Mouse (Mus musculus) hindbrain, embryonic 11.5 days (tissue): ENCODE data around the gene Samd4b. TPM values are rescaled to one million over a fixed set of nuclear protein-coding genes. Genes with fewer than 3 reads are reported as not detected.
"Not testable (repeated sequence)": the region's sequence is repeated elsewhere in the genome, so short reads cannot be mapped to it uniquely, and the experiment has no call there.

Experiments used
- ATAC-seq: fragments of 200-750 bp; cut with Nextera tagmentation; 2 replicates; pipeline ENCODE4 v1.8.0; 2017; ENCODE audit warnings: mild to moderate bottlenecking, moderate TSS enrichment, moderate library complexity; ENCODE audit not compliant: low FRiP score
- DNase-seq: peaks from one replicate; pipeline ENCODE4 v3.0.0-alpha.2; 2015; ENCODE audit warnings: low spot score
- H3K27ac ChIP-seq: fragments of 300-500 bp; sonication (generic); 2 replicates; pipeline ENCODE4 v1.5.1; 2014; ENCODE audit warnings: mild to moderate bottlenecking, low read depth, low read length
- H3K27me3 ChIP-seq: fragments of 300-500 bp; sonication (generic); 2 replicates; pipeline ENCODE4 v1.6.1; 2014; ENCODE audit warnings: mild to moderate bottlenecking, low read length, moderate library complexity, mixed read lengths; ENCODE audit not compliant: control insufficient read depth, insufficient read depth
- H3K36me3 ChIP-seq: fragments of 300-500 bp; sonication (generic); 2 replicates; pipeline ENCODE4 v1.6.1; 2014; ENCODE audit warnings: mild to moderate bottlenecking, low read length, moderate library complexity, mixed read lengths; ENCODE audit not compliant: control insufficient read depth, insufficient read depth
- H3K4me1 ChIP-seq: fragments of 300-500 bp; sonication (generic); replicated peaks from 2 replicates; pipeline ENCODE4 v1.6.1; 2014; ENCODE audit warnings: low read length, mixed read lengths; ENCODE audit not compliant: control insufficient read depth, insufficient read depth
- H3K4me2 ChIP-seq: fragments of 300-500 bp; sonication (generic); replicated peaks from 2 replicates; pipeline ENCODE4 v1.6.1; 2014; ENCODE audit warnings: mild to moderate bottlenecking, low read depth, low read length
- H3K4me3 ChIP-seq: fragments of 300-500 bp; sonication (generic); 2 replicates; pipeline ENCODE4 v1.5.1; 2014; ENCODE audit warnings: low read depth, low read length
- H3K9ac ChIP-seq: fragments of 300-500 bp; sonication (generic); 2 replicates; pipeline ENCODE4 v1.6.1; 2014; ENCODE audit warnings: low read depth, low read length
- H3K9me3 ChIP-seq: fragments of 300-500 bp; sonication (generic); 2 replicates; pipeline ENCODE4 v1.6.1; 2016; ENCODE audit warnings: low read length; ENCODE audit not compliant: control insufficient read depth
- WGBS: fragments of 180-500 bp; shearing (Covaris S2); extraction: QIAGEN DNeasy Blood & Tissue Kit; methylation state at CpG from one replicate; pipeline ENCODE4 v1.1.7; 2014; 5-methylcytosine and 5-hydroxymethylcytosine counted together
- polyA plus RNA-seq: library from polyadenylated mRNA; unstranded; fragments of >200 nt; fragmentation: Nextera tagmentation; extraction: Ambion mirVana; gene quantifications from 2 replicates; pipeline ENCODE4 v1.2.1, GENCODE M21; 2014

Gene Samd4b
- polyA plus RNA-seq, 1 experiment from 2014 or later = 27.4 TPM

DNA sequence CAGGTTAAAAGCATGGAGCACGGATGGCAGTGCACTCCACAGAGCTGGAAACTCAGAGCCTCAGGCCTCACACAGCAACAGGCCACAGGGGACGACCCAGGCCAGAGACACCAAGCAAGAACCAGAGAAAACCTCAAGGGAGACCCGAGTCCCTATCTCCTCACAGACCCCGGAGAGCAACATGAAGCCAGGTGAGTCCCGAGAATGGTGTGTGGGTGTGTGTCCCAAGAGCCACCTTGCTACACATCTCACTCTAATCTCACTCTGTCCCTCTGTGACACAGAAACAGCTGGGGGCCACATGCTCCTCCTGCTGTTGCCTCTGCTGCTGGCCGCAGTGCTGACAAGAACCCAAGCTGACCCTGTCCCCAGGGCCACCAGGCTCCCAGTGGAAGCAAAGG, 75.4 kb downstream of the Samd4b start, which contains the start of gene Ifnl3:
Ifnl3 (plus strand) TSS at position 301 of the 400 bp plus-strand sequence.
- not testable (repeated sequence) for ATAC-seq, H3K4me3 ChIP-seq, H3K9ac ChIP-seq, H3K4me2 ChIP-seq, H3K27ac ChIP-seq, H3K36me3 ChIP-seq, H3K9me3 ChIP-seq, H3K27me3 ChIP-seq, H3K4me1 ChIP-seq, DNase-seq
- 73% methylated on average over 5 of the region's 6 CpGs for WGBS

GRCm38 (mm10) chr7:28511441-28511840, 86.5 kb downstream of the Samd4b start:
- Histone ChIP-seq H3K36me3 (no peaks in the 10 kb centered on the region), H3K27ac (no peak overlapping the region), H3K4me3 (no peak overlapping the region), H3K27me3 (no peaks in the 10 kb centered on the region), H3K4me1 (no peaks in the 10 kb centered on the region), H3K4me2 (no peak overlapping the region), H3K9ac (no peak overlapping the region), H3K9me3 (no peaks in the 10 kb centered on the region)
- DNase-seq = no peak
- 73% methylated on average over 8 of the region's 8 CpGs for WGBS
- no peak for ATAC-seq

DNA sequence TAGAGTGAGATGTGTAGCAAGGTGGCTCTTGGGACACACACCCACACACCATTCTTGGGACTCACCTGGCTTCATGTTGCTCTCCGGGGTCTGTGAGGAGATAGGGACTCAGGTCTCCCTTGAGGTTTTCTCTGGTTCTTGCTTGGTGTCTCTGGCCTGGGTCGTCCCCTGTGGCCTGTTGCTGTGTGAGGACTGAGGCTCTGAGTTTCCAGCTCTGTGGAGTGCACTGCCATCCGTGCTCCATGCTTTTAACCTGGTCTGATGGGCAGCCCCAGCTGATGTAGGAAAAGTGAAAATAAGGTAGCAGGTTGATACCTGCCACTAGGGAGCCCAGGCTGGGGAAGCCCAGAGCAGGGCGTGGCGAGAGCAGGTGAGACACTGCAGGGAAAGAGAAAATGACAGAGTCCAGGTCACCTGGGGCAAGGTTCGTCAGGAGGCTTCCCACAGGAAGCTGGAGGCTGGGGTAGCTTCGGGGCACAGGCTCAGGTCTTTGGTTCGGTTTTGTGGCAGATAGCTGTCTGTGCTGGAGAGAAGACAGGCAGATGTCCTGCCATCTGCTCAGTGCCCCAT, 87.5 kb downstream of the Samd4b start, which contains the start of gene Ifnl2:
Ifnl2 (minus strand) TSS at position 51 of the 570 bp plus-strand sequence.
- not testable (repeated sequence) for H3K36me3 ChIP-seq, H3K9ac ChIP-seq, H3K9me3 ChIP-seq, ATAC-seq, DNase-seq, H3K4me3 ChIP-seq, H3K4me1 ChIP-seq, H3K4me2 ChIP-seq, H3K27me3 ChIP-seq, H3K27ac ChIP-seq
- 67% methylated on average over 8 of the region's 8 CpGs for WGBS

DNA sequence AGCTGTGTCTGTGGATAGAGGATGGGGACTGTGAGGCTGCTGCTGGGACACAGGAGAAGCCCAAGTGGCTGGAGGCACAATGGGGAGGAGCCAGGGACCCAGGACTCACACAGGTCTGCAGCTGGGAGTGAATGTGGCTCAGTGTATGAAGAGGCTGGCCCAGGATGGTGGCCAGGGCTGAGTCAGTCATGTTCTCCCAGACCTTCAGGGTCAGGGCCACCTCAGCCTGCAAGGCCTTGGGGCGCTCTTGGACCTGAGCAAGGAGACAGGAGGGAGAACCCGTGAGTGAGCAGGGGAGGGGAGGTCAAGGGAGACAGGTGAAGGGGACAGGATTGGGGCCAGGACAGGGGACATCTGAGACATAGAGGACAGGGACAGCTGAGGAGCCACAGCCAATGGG, 88.8 kb downstream of the Samd4b start:
- not testable (repeated sequence) for H3K4me3 ChIP-seq, H3K27ac ChIP-seq, H3K9ac ChIP-seq, H3K4me2 ChIP-seq, H3K36me3 ChIP-seq, H3K4me1 ChIP-seq, H3K9me3 ChIP-seq, H3K27me3 ChIP-seq, DNase-seq, ATAC-seq
- WGBS = no CpG with 5 or more reads among the region's 2 CpGs

GRCm38 (mm10) chr7:28505585-28505984, 92.4 kb downstream of the Samd4b start:
- Histone ChIP-seq H3K9ac (no peak overlapping the region), H3K36me3 (no peaks in the 10 kb centered on the region), H3K4me2 (no peak overlapping the region), H3K4me3 (no peak overlapping the region), H3K9me3 (no peaks in the 10 kb centered on the region), H3K4me1 (no peaks in the 10 kb centered on the region), H3K27me3 (no peaks in the 10 kb centered on the region), H3K27ac (no peak overlapping the region)
- peak; percentile 42 for DNase-seq
- ATAC-seq = no peak
- 11% methylated on average over 5 of the region's 5 CpGs for WGBS

DNA sequence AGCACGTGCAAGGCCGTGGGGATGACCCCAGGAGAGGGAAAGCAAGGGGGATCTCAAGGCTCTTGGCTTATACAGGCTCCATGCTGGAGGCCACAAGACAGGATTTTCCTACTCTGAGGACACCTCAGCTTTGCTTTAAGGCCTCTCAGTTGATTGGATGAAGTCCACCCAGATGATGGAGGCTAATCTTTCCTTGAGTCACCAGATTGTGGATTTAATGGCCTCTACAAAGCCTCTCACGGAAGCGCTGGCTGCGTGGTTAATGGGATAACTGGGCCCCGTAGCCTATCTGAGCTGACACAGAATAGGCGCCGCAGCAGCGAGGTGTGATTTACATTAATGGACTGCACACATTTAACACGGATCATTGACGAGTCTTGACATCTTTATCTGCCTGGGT, 102.5 kb downstream of the Samd4b start:
- Histone ChIP-seq H3K27me3 (no peaks in the 10 kb centered on the region), H3K9me3 (no peaks in the 10 kb centered on the region), H3K36me3 (no peaks in the 10 kb centered on the region), H3K4me3 (no peak overlapping the region), H3K4me2 (no peak overlapping the region), H3K4me1 (no peaks in the 10 kb centered on the region), H3K9ac (no peak overlapping the region), H3K27ac (no peak overlapping the region)
- 77% methylated on average over 11 of the region's 11 CpGs for WGBS
- no peak for DNase-seq
- no peak for ATAC-seq

DNA sequence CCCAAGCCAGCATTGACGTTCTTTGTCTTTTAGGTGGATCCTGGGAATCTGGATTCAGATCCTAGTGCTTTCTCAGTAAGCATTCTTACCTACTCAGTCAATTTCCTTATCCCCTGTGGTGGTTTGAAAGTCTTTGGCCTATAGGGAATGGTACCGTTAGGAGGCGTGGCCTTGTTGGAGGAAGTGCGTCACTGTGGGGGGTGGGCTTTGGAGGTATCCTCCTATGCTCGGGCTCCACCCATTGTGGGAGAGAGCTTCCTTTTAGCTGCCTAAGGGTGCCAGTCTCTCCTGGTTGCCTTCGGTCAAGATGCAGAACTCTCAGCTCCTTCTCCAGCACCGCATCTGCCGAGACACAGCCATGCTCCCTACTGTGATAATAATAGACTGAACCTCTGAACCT, 105.6 kb downstream of the Samd4b start:
- no peak overlapping the region for H3K27ac ChIP-seq
- H3K4me2 ChIP-seq = no peak overlapping the region
- H3K4me1 ChIP-seq = no peaks in the 10 kb centered on the region
- H3K9me3 ChIP-seq = no peaks in the 10 kb centered on the region
- no peak overlapping the region for H3K9ac ChIP-seq
- no peak for DNase-seq
- ATAC-seq = no peak
- H3K36me3 ChIP-seq = no peaks in the 10 kb centered on the region
- no peak overlapping the region for H3K4me3 ChIP-seq
- 89% methylated on average over 8 of the region's 8 CpGs for WGBS
- peaks cover 2% of the 10 kb centered on the region; the same call in 1 of the 2 replicates for H3K27me3 ChIP-seq

GRCm38 (mm10) chr7:28490903-28491302, 107.0 kb downstream of the Samd4b start:
- Histone ChIP-seq H3K4me2 (no peak overlapping the region), H3K9me3 (no peaks in the 10 kb centered on the region), H3K27ac (no peak overlapping the region), H3K9ac (no peak overlapping the region), H3K4me1 (no peaks in the 10 kb centered on the region), H3K27me3 (peaks cover 2% of the 10 kb centered on the region; the same call in 1 of the 2 replicates), H3K4me3 (no peak overlapping the region), H3K36me3 (no peaks in the 10 kb centered on the region)
- ATAC-seq (no peak), DNase-seq (no peak)
- 31% methylated on average over 14 of the region's 14 CpGs for WGBS

GRCm38 (mm10) chr7:28490410-28490809, 107.5 kb downstream of the Samd4b start:
- Histone ChIP-seq H3K27me3 (peaks cover 2% of the 10 kb centered on the region; the same call in 1 of the 2 replicates), H3K4me1 (no peaks in the 10 kb centered on the region), H3K4me3 (no peak overlapping the region), H3K9me3 (no peaks in the 10 kb centered on the region), H3K36me3 (no peaks in the 10 kb centered on the region), H3K4me2 (no peak overlapping the region), H3K9ac (no peak overlapping the region), H3K27ac (no peak overlapping the region)
- DNase-seq = peak; percentile 53
- no peak for ATAC-seq
- 5% methylated on average over 10 of the region's 10 CpGs for WGBS
